Mouse (Mus musculus) neural tube, embryonic 12.5 days (tissue): Measurements from ENCODE around the gene E130208F15Rik. TPM values are rescaled to one million over a fixed set of nuclear protein-coding genes. Genes with fewer than 3 reads are reported as not detected.

Source experiments
- ATAC-seq: fragments of 200-750 bp; cut with Nextera tagmentation; 2 replicates; pipeline ENCODE4 v1.8.0; 2017; ENCODE audit warnings: low read depth, mild to moderate bottlenecking, moderate TSS enrichment, moderate library complexity; ENCODE audit not compliant: low FRiP score
- H3K27ac ChIP-seq: fragments of 300-500 bp; sonication (generic); 2 replicates; pipeline ENCODE4 v1.5.1; 2016
- H3K27me3 ChIP-seq: fragments of 300-500 bp; sonication (generic); replicated peaks from 2 replicates; pipeline ENCODE4 v1.6.1; 2016; ENCODE audit warnings: mild to moderate bottlenecking
- H3K36me3 ChIP-seq: fragments of 300-500 bp; sonication (generic); 2 replicates; pipeline ENCODE4 v1.6.1; 2016; ENCODE audit warnings: mild to moderate bottlenecking
- H3K4me1 ChIP-seq: fragments of 300-500 bp; sonication (generic); 2 replicates; pipeline ENCODE4 v1.6.1; 2016
- H3K4me2 ChIP-seq: fragments of 300-500 bp; sonication (generic); replicated peaks from 2 replicates; pipeline ENCODE4 v1.6.1; 2016; ENCODE audit warnings: mild to moderate bottlenecking
- H3K4me3 ChIP-seq: fragments of 300-500 bp; sonication (generic); 2 replicates; pipeline ENCODE4 v1.5.1; 2016
- H3K9ac ChIP-seq: fragments of 300-500 bp; sonication (generic); 2 replicates; pipeline ENCODE4 v1.6.1; 2016; ENCODE audit warnings: mild to moderate bottlenecking
- H3K9me3 ChIP-seq: fragments of 300-500 bp; sonication (generic); 2 replicates; pipeline ENCODE4 v1.6.1; 2016; ENCODE audit warnings: mild to moderate bottlenecking
- WGBS: fragments of 180-500 bp; shearing (Covaris S2); methylation state at CpG from one replicate; pipeline ENCODE4 v1.1.7; 2016; 5-methylcytosine and 5-hydroxymethylcytosine counted together
- polyA plus RNA-seq: library from polyadenylated mRNA; unstranded; fragments of >200 nt; fragmentation: Nextera tagmentation; extraction: Ambion mirVana; gene quantifications from 2 replicates; pipeline ENCODE4 v1.2.1, GENCODE M21; 2016

The E130208F15Rik gene
- polyA plus RNA-seq, 1 experiment from 2014 or later, result not detected

DNA sequence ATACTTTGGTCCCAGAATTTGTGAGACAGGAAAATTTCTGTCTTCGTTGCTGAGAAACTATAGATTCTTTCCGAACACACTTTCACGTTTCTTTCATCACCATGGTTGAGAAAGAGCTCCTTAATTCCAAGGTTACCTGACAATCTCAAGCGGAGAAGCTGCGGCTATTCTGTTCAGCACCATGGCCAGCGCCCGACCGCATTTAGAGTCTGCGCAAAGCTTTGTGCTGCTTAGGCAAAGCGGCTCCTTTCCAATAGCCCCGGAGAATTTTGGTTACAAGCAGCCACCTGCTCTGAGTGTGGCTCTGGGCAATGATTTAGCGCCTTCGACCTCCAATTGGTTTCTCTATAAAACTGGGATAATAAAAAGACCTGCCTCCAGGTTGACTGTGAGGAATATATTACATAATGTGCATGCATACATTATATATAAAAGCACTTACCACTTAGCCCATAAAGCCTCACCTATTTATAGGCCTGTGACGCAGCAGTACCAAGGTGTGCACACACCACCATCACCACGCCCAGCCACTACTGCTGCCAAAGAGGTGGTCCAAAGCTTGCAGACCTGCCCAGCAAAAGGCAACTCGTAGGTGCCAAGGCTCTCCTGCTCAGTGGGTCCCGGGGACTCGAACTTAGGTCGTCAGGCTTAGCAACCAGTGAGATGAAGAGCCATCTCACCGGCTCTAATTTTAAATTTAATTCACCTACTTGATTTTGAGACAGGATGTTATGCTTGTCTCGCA lies 25.3 kb downstream of the E130208F15Rik start:
- ATAC-seq, result no peak
- H3K27me3 ChIP-seq, result peaks cover 28% of the 10 kb centered on the region

DNA sequence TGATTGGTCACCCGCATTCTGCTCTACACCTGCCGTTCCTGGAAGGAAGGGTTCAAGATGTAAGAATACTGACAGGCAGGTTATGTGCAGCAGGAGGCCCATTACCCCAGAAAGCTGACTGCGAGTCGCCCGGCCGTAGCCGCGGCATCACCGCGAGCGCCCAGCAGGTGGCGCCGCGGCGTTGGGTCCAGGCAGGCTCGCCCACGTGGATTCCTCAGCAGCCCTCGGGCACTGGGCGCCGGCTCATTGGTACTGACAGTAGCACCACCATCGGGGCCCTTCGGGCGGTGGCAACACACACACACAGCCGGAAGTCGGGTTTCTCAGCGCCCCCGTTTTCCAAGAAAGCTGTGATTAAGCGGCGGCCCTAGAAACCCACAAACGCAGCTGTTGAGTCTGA lies 26.3 kb downstream of the E130208F15Rik start:
- peak overlapping the region; percentile 43 for H3K4me2 ChIP-seq
- H3K36me3 ChIP-seq, result no peaks in the 10 kb centered on the region
- H3K27me3 ChIP-seq, result peaks cover 24% of the 10 kb centered on the region
- H3K9ac ChIP-seq, result no peak overlapping the region
- peak; percentile 43 for ATAC-seq
- WGBS, result 2% methylated on average over 30 of the region's 30 CpGs
- no peak overlapping the region for H3K27ac ChIP-seq
- H3K4me3 ChIP-seq, result no peak overlapping the region
- 0 out of 2 replicates have a peak, but pooled peaks cover 5% of the 10 kb centered on the region for H3K4me1 ChIP-seq
- H3K9me3 ChIP-seq, result no peaks in the 10 kb centered on the region

More for the DNA sequence above, 25.3 kb downstream of the E130208F15Rik start:
- Histone ChIP-seq H3K4me3 (no peak overlapping the region), H3K36me3 (no peaks in the 10 kb centered on the region), H3K9me3 (no peaks in the 10 kb centered on the region), H3K4me1 (0 out of 2 replicates have a peak, but pooled peaks cover 5% of the 10 kb centered on the region), H3K9ac (no peak overlapping the region), H3K27ac (no peak overlapping the region), H3K4me2 (no peak overlapping the region)
- 28% methylated on average over 21 of the region's 21 CpGs for WGBS

DNA sequence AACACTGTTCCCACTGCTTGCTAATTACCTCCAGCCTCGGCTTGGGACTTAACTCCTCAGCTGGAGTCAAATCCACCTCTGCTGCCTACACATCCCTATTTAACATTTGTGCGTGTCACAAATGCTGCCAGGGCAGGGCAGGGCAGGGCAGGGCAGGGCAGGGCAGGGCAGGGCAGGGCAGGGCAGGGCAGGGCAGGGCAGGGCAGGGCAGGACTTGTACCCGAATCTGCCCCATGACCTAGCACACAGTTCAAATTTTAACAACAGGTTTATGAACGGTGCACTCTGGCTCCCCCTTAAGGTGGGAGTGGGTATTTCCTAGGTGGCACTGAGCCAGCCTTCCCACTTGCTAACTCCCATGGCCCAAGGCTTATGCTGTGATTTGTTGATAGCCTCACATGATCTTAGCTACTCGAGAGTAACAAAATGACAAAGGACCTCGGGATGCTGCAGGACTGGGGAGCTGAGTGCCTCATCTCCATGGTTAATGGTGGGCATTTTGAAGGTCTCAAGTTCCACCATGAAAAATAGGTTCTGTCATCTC lies 31.8 kb downstream of the E130208F15Rik start:
- peaks cover 11% of the 10 kb centered on the region for H3K4me1 ChIP-seq
- no peak overlapping the region for H3K9ac ChIP-seq
- H3K4me3 ChIP-seq, result no peak overlapping the region
- no peak overlapping the region for H3K4me2 ChIP-seq
- H3K27me3 ChIP-seq, result peaks cover 3% of the 10 kb centered on the region
- WGBS, result 18% methylated on average over 6 of the region's 6 CpGs
- peak; percentile 56; the same call in 1 of the 2 replicates for ATAC-seq
- no peak overlapping the region for H3K27ac ChIP-seq
- no peaks in the 10 kb centered on the region for H3K9me3 ChIP-seq
- H3K36me3 ChIP-seq, result peaks cover 19% of the 10 kb centered on the region

DNA sequence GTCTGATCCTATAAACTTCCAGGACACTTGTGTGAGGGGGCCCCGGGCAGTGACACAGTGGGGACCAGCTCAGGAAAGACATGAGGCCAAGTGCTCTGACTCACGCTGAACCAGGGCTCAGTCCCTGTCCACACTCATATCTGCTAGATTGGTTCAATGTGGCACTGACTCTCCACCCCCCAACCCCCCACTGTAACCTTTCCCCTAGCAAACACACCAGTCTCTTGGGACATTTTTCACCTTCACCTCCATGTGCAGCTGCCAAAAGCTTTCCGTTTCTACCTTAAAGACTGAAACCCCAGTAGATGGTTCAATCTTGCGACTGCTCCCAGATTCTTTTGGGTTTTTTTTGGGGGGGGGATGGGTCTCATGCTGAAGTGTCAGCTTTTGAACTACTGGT lies 32.5 kb downstream of the E130208F15Rik start:
- Histone ChIP-seq H3K27ac (no peak overlapping the region), H3K27me3 (no peaks in the 10 kb centered on the region; the same call in 1 of the 2 replicates), H3K4me1 (peaks cover 18% of the 10 kb centered on the region), H3K36me3 (peaks cover 19% of the 10 kb centered on the region), H3K9ac (no peak overlapping the region), H3K4me3 (no peak overlapping the region), H3K9me3 (no peaks in the 10 kb centered on the region), H3K4me2 (no peak overlapping the region)
- 0 out of 2 replicates have a peak, but pooled peaks have one; percentile 2 for ATAC-seq
- WGBS, result 80% methylated on average over 4 of the region's 4 CpGs

DNA sequence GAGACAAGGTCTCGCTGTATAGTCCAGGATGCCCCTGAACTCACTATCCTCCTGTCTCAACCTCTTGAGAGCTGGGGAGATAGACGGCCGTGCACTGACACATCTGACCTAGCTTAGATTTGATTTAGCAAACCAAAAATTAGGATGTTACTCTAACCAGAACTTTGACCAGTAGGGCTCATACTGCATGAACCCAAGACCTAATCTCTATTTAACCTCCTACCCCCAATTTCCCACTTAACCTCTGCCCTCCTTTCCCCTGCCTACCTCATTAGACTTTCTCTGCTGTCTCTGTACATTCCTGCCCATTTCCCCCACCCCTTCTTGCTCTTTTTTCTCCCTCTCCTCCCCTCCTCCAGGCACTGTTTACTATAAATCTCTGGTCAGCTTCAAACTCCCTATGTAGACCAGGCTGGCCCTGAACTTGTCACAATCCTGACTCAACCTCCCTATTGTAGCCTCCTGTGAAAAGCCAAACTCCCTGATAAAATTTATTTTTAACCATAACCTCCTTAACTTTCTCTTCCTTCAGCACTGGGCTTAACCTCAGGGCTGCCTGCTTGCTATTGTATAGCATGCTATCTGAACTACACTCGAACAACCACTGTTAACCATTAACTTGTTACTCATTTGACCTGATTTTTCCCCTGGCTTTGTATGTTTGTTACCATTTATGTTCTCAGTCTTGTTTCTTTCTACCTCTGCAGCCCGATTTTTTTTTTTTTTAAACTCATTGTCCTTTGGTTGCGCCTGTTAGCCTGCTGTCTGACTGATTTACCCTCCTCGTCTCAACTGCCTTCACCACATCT lies 37.0 kb downstream of the E130208F15Rik start:
- Histone ChIP-seq H3K27ac (no peak overlapping the region), H3K9me3 (no peaks in the 10 kb centered on the region), H3K27me3 (no peaks in the 10 kb centered on the region), H3K36me3 (peaks cover 37% of the 10 kb centered on the region), H3K4me1 (peaks cover 56% of the 10 kb centered on the region), H3K4me3 (no peak overlapping the region), H3K4me2 (peak overlapping the region; percentile 85; the same call in 1 of the 2 replicates), H3K9ac (no peak overlapping the region)
- WGBS, result 45% methylated on average over 7 of the region's 7 CpGs
- ATAC-seq, result no peak

DNA sequence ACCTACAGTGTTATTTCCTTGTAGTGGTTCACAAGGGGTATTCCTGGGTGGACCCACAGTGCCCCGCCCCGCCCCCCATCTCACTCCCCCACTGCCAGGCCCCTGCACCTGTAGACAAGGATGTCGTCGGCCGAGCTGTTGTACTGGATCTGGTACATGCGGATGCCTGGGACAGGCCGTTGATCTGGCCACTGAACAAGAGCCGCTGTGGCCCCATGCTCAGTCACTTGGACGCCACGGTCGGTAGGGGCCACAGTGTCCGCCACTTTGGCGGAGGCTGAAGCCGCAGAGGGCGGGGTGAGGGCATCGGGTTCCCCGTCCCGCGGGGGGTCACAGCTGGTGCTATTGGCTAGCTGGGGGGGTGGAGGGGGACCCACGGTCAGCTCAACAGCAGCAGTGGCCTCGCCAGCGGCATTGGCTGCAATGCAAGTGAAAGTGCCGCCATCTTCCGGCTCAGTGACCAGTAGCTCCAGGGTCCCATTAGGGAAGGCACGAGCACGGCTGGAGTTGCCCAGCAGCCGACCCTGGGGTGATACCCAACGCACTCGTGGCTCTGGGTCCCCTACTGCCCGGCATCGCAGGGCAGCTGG lies 37.8 kb downstream of the E130208F15Rik start:
- WGBS, result 58% methylated on average over 31 of the region's 31 CpGs
- peaks cover 51% of the 10 kb centered on the region for H3K4me1 ChIP-seq
- peak overlapping the region; percentile 85 for H3K4me2 ChIP-seq
- H3K36me3 ChIP-seq, result peaks cover 37% of the 10 kb centered on the region
- H3K27ac ChIP-seq, result no peak overlapping the region
- peak overlapping the region; percentile 35; the same call in 1 of the 2 replicates for H3K9ac ChIP-seq
- peak overlapping the region; percentile 3; the same call in 1 of the 2 replicates for H3K4me3 ChIP-seq
- ATAC-seq, result no peak
- 0 out of 2 replicates have a peak, but pooled peaks cover 3% of the 10 kb centered on the region for H3K27me3 ChIP-seq
- H3K9me3 ChIP-seq, result no peaks in the 10 kb centered on the region

DNA sequence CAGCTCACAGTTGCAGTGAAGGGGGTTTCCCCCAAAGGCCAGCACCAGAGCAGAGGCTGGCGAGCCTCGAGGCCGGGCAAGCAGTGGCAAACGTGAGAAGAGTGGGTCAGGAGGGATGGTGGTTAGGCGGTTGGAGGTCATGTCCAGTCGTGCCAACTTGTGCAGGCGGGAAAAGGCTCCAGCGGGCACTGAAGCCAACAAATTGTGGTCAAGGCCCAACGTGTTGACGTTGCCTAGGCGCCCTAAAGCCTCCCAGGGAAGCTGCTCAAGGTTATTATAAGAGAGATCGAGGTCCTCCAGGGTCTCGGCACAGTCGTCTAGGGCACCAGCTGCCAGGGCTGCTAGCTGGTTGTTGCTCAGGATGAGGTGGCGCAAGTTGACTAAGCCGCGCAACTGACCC lies 38.5 kb downstream of the E130208F15Rik start:
- peaks cover 51% of the 10 kb centered on the region for H3K4me1 ChIP-seq
- peak overlapping the region; percentile 35; the same call in 1 of the 2 replicates for H3K9ac ChIP-seq
- H3K9me3 ChIP-seq, result no peaks in the 10 kb centered on the region
- peak overlapping the region; percentile 85 for H3K4me2 ChIP-seq
- no peak for ATAC-seq
- WGBS, result 92% methylated on average over 17 of the region's 17 CpGs
- 0 out of 2 replicates have a peak overlapping the region, but pooled peaks have one; percentile 3 for H3K4me3 ChIP-seq
- H3K27me3 ChIP-seq, result 0 out of 2 replicates have a peak, but pooled peaks cover 7% of the 10 kb centered on the region
- H3K36me3 ChIP-seq, result peaks cover 34% of the 10 kb centered on the region
- H3K27ac ChIP-seq, result no peak overlapping the region

DNA sequence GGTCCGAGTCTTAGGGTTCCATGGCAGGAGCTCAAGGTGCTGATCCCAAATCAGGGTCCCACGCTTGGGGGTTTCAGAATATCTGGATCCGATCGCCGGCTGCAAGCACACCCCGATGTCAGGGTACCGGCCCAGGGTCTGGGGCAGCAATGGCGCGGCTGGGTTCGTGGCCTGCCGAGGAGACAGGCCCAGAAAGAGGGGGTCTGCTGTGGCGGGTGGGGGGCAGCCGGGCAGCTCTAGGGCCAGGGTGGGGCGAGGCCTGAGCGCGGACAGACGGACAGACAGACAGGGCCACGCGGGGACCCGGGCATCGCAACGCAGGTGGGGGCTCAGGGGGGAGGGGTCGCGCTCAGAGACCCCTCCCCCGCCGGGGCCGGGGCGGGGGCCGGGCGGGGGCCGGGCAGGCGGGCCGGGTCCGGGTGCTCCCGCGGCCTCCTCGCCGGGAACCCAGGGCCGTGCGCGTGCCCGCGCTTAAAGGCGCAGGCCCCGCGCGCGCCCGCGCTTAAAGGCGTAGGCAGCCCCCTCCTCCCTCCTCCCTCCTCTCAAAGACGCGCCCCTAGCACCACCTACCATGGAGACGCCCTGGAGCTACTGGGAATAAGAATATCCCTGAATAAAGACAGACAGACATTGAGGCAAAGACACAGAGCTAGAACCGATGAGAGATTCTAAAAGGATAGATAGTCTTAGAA lies 41.3 kb downstream of the E130208F15Rik start, which contains the start of gene Lrfn3:
Gene Lrfn3 (minus strand): TSS at position 121 of the 692 bp plus-strand sequence.
- H3K9ac ChIP-seq, result peak within 1 kb of the TSS; percentile 95
- H3K4me3 ChIP-seq, result peak within 1 kb of the TSS; percentile 87
- H3K27me3 ChIP-seq, result 0 out of 2 replicates have a peak, but pooled peaks cover 10% of the 10 kb centered on the region
- peak within 1 kb of the TSS; percentile 85 for H3K4me2 ChIP-seq
- H3K27ac ChIP-seq, result no peak within 1 kb of the TSS
- ATAC-seq, result peak; percentile 51
- H3K4me1 ChIP-seq, result peaks cover 51% of the 10 kb centered on the region
- H3K36me3 ChIP-seq, result peaks cover 17% of the 10 kb centered on the region
- under 1% methylated on average over 45 of the region's 55 CpGs for WGBS
- no peaks in the 10 kb centered on the region for H3K9me3 ChIP-seq

DNA sequence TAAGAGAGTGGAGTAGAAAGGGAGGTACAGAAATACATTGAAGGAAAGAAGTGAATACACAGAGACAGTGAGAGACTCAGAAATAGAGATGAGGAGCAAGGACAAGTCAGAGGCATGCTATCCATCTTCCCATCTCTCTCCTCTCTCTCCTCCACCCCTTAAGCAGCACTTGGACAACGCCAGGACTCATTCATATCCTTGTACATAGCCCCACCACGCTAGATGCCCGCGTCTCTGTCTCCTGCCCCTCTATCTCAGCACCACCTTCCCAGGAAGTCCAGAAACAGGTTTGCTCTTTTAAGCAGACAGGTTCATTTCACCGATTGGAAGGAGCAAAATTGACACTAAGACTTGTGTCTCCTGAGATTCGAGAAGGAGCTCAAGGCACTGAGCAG lies 41.8 kb downstream of the E130208F15Rik start:
- WGBS, result 70% methylated on average over 6 of the region's 6 CpGs
- Histone ChIP-seq H3K4me1 (peaks cover 46% of the 10 kb centered on the region), H3K4me2 (peak overlapping the region; percentile 85), H3K27me3 (0 out of 2 replicates have a peak, but pooled peaks cover 10% of the 10 kb centered on the region), H3K36me3 (peaks cover 17% of the 10 kb centered on the region), H3K27ac (no peak overlapping the region), H3K9ac (peak overlapping the region; percentile 95), H3K9me3 (no peaks in the 10 kb centered on the region), H3K4me3 (peak overlapping the region; percentile 87)
- no peak for ATAC-seq

DNA sequence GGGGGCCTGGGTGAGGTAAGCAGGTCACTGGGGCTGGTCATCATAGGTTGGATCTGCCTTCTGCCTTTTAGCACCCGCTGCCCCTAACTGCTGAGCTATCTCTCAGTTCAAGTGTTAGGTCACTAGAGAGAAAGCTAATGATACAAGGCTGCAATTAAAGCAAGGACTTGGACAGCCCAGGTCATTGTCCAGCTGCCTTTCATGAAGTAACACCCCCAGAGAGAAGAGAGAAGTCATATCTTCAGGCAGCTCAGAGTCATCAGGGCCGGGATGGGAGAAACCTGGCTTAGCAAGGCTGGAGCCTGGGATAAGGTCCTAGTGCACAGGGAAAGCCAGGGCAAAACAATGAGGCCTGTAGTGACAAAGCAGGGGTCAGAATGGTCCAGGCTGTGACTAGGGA lies 45.9 kb downstream of the E130208F15Rik start:
- no peak for ATAC-seq
- Histone ChIP-seq H3K9me3 (no peaks in the 10 kb centered on the region), H3K4me1 (peaks cover 6% of the 10 kb centered on the region; the same call in 1 of the 2 replicates), H3K9ac (no peak overlapping the region), H3K4me3 (no peak overlapping the region), H3K27me3 (0 out of 2 replicates have a peak, but pooled peaks cover 10% of the 10 kb centered on the region), H3K36me3 (no peaks in the 10 kb centered on the region), H3K4me2 (no peak overlapping the region), H3K27ac (no peak overlapping the region)
- WGBS, result 73% methylated on average over 2 of the region's 2 CpGs
